Mouse (Mus musculus): Measurements from ENCODE around the gene Nr1i3.

Gene Nr1i3

DNA sequence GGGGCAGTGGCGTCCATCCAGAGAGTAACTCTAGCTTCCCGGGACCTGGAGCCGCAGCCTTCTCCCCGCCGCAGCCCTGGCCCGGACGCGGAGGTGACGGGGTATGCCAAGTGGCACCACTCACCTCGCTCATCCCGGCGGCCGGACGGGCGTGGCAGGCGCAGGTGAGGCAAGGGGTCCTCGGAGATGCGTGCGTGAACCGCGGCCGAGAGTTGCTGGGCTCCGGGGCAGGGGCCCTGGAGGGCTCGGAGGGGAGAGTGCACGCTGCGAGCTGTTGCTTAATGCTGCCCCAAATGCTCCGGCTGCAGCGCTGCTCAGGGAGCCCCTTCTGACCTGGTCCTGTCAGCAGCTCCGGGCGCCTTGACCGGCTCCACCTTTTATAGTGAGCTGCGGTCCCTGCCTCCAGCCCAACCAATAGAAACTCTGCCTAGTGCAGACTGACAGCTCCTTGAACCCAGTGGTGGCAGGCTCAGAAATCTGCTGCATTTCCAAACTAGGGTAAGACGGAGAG lies 17.8 kb upstream of the Nr1i3 start, which contains the start of gene Pcp4l1:
Pcp4l1 (minus strand) TSS at position 382 of the 511 bp plus-strand sequence.
- DNase-seq = peak; percentile 54 to 58

DNA sequence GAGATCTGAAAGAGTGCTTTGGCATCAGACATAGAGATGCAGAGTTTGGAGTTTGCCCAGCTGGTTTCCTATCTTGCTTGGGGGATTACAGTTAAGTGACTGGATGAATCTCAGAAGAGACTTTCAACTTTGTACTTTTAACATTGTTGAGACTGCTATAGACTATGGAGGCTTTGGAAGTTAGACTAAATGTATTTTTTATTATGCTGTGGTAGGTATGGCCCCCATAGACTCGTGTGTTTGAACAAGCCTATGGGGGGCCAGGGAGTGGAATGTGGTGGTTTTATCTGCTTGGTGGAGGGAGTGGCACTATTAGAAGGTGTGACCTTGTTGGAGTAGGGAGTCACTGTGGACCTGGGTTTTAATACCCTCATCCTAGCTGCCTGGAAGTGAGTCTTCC lies 14.2 kb upstream of the Nr1i3 start:
- no peak for DNase-seq

DNA sequence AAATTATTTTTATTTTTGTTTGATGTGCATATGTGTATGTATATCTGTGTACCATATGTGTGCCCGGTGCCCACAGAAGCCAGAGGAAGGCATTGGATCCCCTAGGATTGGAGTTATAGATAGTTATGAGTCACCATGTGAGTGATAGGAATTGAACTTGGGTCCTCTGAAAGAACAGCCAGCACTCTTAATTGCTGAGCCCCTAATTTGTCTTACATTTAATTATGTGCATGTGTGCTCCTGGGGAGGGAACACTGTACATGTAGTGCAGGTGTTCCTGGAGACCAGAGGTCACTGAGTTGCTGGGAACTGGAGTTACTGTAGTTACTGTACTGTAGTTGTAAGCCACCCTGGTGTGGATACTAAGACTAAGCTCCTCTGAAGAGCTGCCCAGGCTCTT lies 13.0 kb upstream of the Nr1i3 start:
- DNase-seq = no peak

DNA sequence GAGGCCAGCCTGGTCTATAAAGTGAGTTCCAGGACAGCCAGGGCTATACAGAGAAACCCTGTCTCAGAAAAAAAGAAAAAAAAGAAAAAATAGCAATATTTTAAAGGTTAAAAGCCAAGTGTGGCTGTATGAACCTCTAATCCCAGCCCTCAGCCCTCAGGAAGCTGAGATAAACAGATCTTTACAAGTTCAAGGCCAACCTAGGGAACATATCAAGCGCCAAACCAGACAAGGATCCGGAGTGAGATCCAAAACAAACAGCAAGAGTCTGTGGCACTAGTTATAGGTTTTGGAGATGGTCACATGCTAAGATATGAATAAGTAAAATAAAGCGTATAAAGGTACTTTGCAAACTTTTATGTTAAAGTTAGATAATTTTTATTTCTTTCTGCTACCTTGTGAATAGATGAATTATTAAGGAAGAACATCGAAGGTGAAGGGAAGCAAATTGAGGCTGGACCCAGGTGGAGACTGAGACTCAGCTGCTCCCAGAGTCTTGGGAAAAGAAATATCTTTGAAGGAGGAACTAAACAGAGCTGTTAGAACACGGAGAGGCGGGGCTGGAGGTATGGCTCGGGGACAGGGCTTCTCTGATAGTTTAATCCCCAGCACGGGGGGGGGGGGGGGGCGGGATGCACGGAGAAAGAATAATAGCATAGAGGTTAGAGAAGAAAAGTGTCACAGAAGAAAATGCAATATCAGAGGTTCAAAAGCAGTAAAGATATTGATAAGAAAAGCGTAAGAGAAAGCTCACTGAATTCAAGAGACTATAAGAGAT lies 10.1 kb upstream of the Nr1i3 start:
- no peak for DNase-seq

DNA sequence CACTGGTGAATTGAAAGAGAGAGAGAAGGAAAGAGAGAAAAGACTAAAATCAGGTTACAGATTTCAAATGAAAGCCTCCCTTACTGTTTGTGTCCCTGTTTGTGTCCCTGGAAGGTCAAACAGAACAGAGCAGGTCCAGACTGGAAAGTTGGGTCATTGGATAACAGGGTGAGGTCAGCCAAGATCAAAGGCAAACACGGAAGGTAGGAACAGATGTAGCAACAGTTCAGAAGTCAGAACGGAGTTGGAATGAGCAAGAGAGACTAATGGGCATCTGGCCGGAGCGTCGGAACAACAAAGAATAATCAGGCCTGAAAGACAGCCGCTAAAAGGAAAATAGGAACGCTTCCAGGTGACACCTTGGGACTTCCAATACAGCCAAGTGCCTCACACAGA lies 9.5 kb upstream of the Nr1i3 start:
- no peak for DNase-seq

DNA sequence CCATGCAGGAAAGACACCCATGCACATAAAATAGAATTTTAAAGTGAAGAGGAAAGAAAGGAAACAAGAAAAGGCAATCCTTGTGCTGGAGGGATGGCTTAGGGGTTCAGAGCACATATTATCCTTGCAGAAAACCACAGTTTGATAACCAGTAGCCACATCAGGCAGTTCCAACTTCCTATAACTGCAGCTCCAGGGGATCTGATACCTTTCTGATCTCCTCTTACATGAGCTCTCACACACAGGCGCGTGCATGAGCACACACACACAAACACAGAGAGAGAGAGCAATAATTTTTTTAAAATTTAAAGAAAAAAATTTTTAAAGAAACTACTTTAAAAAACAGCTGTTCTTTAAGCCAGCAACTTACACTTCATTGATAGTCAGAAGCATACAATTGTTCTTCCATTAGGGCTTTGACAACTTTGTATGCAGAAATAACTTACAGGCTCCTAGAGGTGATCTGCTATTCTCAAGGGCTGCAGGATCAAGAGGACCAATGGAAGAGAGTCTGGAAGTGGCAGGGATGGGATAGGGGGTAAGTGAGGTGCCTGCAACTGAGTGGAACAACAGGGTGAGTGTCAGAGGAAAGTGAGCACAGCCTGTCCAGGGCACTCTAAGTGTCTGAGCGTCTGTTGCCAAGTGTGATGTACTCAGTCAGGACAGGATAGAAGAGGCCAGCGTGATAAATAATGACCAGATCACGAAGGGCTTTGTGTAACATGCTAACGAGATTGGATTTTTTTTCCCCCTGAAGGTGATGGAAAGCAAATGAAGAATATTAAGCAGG lies 7.9 kb upstream of the Nr1i3 start:
- no peak for DNase-seq

DNA sequence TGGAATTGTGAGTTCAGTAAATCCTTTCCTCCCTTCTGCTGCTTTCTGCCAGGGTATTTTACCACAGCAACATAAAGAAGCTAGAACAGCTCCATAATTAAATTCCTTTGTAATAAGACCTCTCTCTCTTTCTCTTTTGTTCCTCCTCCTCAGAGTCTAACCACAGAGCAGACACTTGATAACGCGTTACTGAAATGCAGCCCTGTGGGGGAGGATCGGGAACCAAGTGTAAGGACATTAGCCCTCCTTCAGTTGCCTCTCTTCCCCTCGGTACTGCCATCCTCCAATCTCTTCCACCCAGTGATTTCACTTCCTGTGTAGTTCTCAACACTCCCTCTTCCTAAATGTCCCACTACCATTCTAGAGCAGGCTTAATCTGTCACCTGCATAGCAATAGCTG lies 4.4 kb upstream of the Nr1i3 start:
- no peak for DNase-seq

DNA sequence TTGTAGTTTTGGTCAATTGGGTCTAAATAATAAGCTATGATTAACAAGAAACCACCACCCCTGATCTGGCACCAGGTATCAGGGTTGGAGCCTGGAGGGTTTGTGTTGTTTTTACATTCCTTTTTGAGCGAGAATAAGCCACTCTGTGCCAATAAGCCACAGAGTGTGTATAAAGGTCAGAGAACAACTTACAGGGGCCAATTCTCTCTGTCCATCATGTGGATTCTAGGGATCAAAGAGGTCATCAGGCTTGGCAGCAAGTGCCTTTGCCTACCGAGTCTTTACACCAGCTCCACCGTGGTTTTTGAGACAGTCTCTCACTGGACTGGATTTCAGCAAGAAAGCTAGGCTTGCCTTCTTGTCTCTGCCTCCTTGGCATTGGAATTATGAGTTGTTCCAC lies 916 bp upstream of the Nr1i3 start:
- DNase-seq = no peak

DNA sequence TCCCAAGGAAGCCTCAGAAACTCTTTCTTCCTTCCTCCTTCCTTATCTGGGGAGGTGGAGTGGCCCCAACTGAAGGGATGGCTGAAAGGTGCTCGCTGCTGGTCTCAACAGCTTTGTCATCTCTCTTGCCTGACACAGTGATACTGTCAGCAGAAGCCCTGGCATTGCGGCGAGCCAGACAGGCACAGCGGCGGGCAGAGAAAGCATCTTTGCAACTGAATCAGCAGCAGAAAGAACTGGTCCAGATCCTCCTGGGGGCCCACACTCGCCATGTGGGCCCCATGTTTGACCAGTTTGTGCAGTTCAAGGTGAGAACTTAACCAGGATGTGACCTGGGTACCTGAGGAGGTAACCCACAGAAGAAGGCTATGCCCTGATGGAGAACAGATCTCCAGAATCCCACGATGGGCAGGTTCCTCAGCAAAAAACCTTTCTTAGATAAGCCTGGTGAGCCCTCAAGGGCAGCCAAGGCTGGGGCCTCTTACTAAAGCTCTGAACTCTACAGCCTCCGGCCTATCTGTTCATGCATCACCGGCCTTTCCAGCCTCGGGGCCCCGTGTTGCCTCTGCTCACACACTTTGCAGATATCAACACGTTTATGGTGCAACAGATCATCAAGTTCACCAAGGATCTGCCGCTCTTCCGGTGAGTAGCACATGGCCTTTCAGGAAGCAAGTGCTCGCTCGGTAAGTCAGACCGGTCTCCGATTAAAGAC lies 2.6 kb downstream of the Nr1i3 start:
- no peak for DNase-seq

DNA sequence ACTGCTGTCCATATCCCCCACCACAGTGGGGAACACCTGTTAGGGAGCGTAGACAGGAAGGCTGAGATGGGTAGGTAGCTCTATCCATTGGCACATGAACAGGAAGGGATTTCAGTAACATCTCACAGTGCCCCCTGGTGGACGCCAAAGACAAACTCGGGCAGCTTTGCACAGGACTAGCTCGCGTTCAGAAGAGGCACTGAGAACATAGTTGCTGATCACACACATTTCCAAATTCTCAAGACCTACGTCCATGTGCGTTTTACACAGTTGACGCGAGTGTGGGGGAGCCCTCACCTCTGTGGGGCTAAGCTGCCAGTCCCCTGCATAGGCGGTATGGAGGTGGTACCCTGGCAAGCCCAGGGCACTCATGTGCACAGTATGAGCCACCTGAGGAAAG lies 7.1 kb downstream of the Nr1i3 start:
- DNase-seq = peak; percentile 89 to 90

DNA sequence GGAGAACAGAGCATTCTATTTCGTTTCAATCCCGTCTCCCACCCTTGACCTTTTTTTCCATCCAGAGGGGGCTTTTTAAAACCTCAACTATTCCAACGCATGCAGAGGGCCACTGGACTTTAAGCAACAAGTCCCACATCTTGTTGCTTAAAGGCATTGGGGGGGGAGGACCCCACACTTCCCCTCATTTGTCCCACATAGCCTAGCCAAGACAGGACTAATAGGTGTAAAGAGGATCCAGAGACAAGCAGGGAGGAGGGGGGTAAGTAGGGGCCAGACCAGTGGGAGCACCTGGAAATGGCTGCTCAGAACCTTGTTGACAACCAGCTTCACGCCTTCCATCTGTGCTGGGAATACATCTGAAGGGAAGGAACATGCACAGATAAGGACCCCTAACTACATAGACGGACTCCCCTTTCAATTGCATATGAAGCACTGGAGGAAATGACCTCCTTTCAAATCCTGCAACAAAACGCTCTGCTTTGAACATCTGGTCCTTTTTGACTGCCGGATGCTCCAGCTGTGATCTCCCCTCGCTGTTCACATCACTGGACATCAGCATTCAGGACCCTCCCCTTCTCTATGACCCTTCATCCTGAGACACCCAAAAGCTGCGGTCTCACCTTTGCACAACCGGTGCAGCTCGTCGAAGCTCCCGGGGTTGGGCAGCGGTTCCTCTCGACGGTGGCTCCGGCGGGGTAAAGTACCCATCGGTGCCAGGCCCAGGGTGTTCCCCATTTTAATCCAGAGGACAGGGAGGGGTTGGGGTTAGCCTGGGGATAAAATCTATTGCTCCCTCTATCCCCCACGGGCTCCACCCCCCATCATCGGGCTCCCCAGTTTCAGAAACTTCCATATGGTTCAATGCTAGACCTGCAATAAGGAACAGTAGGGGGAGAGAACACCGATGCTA lies 7.8 kb downstream of the Nr1i3 start:
- peak in 1 of 2 experiments; percentile 20 for DNase-seq

DNA sequence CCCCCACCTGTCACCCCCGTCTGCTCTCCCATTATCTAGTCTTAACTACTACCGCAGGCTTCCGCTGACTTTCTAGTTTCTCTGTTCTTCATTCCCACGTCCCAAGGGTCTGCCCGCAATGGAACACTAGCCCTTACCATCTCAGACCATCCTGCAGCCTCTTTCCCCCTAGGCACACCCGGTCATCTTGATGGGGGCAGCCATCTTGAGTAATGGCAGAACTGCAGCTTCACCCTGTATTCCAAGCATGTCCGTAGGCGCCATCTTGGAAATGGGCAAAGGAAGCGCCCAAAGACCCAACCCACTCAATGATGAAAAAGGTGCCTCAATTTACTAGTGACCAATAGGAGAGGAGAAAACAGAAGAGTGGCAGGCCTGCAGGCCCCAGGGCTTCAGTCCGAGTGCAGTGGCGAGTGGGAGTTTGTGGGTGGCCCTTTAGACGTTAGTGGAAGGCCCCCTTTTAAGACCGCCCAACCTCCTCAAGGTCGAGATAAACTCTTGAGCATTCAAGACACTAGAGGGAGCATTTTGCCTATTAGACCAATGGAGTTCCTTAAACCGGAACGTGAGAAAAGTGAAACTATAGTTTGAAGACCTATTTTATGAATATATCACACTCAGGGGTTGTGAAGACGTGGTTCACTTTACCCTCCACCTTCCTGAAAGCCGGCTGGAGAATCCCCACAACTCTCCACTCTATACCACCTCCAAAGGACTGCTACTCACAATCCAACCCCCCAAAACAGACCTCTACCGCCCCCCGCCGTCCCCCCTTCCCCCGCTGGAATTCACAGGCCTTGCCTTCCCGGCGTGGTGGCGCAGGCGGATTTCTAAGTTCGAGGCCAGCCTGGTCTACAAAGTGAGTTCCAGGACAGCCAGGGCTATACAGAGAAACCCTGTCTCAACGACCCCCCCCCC lies 8.7 kb downstream of the Nr1i3 start, which contains the start of gene Tomm40l:
Tomm40l (minus strand) TSS at position 277 of the 918 bp plus-strand sequence.
- peak; percentile 88 to 92 for DNase-seq

DNA sequence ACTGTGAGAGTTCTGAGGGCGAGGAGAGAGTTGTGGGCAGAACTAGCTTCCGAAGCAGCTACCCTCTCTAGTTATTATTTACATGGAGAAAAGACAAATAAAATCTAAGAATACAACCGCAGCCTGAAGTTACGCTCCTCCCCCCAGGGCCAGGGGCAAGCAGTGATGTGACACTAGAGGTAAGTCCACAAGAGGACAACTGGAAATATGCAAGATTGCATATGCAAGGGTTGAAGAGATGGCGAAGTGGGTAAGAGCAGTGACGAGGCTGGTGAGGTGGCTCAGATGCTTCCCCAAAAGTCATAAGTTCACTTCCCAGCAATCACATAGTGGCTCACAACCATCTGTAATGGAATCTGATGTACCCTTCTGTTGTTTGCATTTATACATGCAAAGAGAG lies 9.4 kb downstream of the Nr1i3 start:
- DNase-seq = no peak

DNA sequence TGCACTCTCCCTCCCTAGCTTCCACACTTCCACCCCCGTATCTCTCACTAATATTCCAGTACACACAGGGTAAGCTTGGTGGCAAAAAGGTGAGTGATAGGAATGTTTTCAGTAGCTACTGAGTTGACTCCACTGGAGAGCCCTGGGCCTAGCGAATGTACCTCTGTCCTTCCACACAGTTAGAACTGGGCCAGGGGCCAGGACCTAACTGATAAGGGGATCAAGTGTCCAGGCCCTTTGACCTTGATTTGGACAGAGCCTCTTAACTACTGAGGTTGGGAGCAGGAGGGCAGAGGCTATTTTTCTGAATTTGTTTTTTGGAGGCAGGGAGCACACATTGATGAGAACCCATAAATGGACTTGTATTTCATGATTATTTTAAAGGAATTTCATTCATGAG lies 10.0 kb downstream of the Nr1i3 start:
- no peak for DNase-seq

DNA sequence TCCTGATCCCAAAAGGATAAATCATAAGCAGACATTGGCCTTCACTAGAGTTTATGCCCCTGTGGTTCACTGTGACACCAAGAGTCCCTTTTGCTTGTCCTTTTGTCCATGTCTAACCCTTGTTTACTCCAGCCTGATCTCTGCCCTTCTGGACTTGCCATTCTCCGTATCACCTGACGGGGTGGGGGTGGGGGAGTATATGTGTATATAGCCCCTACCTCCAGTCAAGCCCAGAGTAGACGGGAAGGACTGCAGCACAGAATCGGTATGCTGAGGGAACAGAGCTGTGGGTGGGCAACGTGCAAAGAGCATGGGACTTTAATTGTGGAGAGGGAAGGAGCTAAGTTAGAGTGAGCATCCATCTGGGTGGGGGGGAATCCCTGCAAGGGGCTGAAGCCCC lies 11.1 kb downstream of the Nr1i3 start, which contains the start of gene Apoa2:
Apoa2 (plus strand) TSS at position 198 of the 400 bp plus-strand sequence.
- DNase-seq = no peak

DNA sequence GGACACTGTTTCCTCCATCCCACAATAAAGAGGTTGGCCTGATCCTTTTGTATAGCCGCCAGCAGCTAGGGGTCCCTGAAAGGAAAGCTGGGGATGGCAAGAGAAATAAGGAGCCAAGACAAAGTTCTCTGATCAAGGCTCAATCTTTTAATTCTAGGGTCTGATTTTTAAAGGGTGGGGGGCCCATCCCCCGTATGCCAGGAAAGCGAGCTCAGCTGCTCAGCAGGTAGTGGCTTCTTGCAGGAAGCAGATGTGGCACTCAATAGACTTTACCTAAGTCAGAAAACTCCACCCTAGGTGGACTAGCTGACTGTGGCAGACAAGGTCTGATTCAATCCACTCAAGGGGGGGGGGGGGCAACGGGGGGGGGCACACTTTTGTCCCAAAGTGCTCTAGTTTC lies 13.0 kb downstream of the Nr1i3 start:
- DNase-seq = no peak

DNA sequence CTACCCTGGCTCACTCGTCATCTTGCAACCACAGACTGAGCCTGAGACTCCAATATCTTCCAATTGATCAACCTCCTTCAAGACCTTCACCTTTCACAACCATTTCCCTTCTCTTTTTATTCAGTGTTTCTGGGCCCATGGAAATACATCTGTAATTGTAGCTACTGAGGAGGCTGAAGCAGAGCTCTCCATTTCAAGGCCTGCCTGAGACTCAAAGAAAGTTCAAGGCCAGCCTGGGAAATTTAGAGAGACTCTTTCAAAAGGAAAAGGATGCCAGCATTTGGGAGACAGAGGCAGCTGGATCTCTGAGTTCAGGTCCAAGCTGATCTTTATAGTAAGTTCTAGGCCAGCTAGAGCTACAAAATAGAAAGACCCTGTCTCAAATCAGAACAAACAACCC lies 14.1 kb downstream of the Nr1i3 start:
- DNase-seq = no peak

DNA sequence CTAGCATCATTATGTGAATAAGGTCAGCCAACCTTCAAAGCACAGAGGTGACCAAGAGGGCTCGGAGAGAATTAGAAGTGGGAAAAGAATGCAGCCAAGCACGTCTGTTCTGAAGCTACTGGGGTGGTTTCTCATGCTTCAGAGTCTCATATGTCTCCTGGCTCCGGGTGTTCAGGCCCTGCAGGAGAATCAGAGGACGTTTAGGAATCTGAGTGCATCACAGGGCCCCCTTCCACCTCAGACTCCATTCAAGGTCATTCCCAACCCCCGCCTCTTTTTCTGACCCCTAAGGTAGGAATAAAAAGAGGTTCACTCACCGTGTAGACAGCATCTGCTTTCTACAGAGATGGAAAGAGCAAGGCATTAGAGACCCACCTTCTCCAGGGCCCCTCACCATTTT lies 16.0 kb downstream of the Nr1i3 start:
- no peak for DNase-seq

DNA sequence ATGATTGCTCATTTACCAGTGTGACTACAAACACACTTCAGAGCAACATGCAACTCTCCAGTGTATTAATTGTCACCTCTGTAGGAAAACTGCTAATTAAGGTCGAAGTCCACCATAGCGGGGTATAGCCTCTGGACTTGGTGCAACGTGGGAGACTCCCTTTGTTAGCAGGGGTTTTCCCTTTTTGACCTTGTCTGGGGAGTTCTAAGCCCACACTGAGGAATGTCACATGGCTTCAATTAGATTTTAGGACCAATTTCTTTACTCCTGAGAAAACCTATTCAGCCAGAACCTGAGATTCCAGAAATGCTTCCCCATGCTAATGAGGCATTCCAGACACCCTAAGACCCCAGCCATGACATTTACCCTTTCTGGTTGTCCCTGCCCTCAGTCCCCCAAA lies 16.4 kb downstream of the Nr1i3 start:
- DNase-seq = no peak

DNA sequence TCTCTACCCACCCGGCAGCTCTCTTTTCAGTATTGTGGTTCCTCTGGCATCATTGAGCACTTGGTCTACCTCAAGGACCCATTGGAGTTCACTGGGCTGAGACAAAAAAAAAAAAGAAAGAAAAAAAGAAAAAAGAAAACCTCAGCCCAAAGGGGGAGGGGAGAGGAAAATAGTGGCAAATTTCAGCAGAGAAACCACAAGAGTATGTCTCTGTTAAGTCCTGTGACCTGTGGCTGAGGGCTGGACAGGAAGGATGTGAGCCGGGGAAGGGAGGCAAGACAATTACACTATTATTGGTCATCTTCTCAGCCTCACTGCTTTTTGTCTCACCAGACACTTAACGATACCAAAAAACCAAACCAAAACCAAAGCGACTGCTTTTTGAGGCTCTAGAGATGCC lies 18.1 kb downstream of the Nr1i3 start:
- DNase-seq = no peak

DNA sequence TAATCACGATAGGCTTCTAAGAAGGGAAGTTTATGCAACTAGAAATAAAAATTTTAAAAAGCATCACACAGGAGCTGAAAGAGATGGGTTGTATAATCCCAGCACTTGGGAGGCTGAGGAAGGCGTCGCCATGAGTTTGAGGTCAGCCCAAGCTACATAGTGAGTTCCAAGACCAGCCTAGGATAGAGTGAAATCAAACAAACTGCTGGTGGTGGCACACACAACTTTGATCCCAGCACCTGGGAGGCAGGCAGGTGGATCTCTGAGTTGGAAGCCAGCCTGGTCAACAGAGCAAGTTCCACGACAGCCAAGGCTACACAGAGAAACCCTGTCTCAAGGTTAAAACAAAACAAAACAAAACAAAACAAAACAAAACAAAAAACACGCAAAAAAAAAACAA lies 18.6 kb downstream of the Nr1i3 start:
- DNase-seq = no peak

Measured in cerebellum, postnatal 36 days (tissue).